Mouse (Mus musculus) thymus, postnatal 14 days (tissue): ENCODE results near the gene Slc1a3.

Experiments used
- DNase-seq: peaks from one replicate; pipeline ENCODE4 v3.0.0; 2021

The Slc1a3 gene

DNA sequence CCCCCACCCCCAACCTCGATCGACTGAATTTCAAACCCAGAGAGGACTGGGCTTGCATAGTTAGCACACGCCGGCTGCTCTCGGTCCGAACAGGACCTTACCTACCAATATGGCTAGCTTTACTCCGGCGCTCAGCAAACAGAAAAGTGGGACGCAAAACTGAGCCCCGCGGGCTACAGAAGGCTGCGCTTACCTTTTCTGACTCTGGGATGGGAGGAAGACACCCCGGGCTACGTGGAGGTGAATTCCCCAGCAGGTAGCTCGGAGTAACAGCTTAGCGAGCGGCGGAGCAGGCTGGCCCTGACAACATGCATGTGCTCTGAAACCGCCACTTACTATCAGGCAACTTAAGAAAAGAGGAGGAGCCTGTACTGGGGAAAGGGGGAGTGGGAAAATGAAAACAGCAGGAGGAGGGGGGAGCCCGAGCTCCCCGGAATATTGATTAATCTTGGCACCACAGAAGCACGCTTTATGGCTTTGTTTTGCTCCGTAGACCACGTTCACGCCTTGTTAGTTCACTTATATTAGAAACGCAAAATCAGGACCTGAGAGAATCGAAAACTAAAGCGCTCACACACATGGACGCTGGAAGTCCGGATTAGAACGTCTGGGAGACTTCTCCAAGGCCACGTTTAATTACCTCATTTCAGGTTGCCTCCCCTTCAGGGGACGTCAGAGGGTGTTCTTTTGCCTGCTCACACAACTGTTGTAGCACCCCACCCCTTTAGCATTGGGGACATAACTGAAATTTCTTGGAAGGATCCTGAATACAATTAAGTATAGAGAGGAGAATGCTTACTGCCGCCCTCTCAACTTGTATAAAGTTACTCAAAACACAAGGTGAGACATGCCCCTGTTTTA, at the start of gene Slc1a3:
Slc1a3 (minus strand) TSS at position 619 of the 861 bp plus-strand sequence.
- peak; percentile 23 for DNase-seq

DNA sequence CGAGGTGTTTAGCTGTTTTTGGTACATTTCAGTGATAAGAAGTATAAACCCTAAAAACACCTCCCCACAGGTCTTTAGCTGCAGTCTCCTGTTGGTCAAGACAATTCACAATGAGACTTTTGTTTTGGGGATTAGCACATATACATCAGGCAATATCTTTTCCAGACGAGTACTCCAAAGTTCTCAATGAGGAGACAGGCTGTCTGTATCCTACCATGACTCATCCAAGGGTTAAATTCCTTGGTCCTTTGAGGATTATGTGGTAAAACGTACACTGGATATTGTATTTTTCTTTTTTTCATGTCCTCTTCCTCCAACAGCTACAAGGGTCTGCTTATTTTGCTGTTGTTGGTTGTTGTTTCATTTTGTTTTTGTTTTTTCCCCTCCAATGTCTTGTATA, 48.5 kb upstream of the Slc1a3 start:
- no peak for DNase-seq

DNA sequence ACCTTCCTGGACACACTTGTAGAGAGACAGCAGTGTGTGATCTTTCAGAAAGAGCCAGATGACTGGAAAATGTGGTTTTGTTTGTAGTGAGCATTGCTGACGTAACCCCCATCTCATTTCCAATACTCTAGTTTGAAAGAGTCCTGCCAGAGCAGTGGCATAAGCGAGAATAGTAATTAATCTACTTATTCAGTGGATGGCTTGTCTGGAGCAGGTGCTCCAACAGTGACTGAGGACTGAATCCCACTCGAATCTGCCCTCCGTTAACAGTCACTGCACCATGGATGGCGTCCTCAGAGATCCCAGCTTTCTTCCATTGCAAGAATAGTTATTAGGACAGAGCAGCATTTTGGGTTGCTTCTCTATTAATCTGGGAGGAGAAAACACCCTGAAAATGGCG, 45.9 kb upstream of the Slc1a3 start:
- DNase-seq, result no peak

DNA sequence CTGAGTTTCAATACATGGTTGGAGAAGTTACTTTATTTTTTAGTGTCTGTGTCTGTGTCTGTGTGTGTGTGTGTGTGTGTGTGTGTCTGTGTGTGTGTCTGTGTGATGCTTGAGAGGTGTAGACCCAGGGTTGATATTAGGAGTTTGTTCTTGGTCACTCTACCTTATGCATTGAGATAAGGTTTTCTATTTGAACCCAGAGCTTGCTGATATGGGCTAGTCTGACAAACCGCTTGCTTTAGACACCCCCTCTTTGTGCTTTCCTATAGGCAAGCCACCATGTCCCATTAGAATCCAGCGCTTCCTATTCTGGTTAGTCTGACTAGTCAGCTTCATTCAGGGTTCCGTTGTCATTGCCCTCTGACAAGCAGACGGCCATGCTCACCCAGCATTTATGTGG, 39.2 kb upstream of the Slc1a3 start:
- no peak for DNase-seq

DNA sequence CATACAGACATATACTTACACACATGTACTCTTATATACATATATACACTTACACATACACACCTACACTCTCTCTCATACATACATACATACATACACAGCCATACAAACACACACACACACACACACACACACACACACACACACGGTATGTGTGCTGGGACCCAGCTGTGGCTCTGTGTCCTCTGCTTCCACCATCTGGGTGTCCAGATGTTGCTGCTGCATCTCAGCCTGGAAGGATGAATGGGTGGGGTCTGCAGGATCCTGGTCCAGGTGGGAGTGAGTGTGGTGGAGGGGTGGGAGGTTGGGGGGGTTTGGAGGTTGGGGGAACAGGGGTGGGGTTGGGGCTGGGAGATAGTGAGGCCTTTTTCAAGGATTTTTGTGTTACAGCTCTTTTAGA, 38.2 kb upstream of the Slc1a3 start:
- no peak for DNase-seq

DNA sequence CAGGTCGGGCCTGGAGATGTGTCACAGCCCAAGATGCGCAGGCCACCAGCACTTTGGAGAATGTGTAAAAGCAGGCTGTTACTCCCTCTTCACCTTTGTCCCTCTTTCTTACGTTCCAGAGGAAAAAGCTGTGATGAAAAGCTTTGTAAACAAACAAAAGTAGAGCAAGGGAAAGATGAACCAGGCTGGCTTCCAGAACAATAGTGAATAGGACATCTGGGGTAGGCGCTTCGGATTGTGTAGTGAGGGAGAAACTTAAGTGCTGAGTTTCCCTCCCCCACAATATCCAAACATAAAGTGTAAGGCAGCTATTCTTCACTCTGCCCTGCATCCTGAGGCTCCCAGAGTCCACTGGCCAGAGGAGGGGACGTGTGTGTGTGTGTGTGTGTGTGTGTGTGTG, 31.0 kb upstream of the Slc1a3 start:
- DNase-seq, result no peak

DNA sequence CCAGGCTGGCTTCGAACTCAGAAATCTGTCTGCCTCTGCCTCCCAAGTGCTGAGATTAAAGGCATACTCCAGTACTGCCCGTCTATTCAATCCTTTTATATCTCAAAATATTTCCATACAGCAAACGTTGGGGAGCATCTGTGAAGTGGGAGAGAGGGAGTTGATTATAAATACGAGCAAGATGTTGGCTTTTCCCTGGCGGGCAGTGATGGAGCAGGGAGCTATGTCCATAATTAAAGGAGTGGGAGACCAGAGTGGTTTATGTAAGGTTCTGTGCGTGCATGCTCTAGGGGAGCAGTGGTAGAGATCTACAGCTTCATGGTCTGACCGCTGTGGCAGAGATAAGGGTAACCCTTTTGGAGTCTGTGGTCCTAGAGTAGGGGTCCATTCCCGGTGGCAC, 30.2 kb upstream of the Slc1a3 start:
- DNase-seq, result no peak

DNA sequence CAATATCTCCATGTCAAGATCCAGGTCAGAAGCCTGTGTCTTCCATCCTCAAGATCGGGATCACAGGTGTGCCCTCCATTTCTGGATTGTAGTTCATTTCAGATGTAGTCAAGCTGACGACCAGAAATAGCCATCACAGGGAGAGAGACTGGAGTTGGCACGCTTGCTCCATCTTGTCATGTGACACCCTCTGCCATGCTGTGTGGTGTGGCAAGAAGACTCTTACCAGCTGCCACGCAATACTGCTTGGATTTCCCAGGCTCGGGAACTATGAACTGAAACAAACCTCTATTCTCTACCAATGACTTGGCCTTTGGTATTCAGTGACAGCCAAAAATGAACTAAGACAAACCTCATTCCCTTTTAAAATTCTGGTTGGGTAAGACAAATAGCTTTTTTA, 27.6 kb upstream of the Slc1a3 start:
- no peak for DNase-seq

DNA sequence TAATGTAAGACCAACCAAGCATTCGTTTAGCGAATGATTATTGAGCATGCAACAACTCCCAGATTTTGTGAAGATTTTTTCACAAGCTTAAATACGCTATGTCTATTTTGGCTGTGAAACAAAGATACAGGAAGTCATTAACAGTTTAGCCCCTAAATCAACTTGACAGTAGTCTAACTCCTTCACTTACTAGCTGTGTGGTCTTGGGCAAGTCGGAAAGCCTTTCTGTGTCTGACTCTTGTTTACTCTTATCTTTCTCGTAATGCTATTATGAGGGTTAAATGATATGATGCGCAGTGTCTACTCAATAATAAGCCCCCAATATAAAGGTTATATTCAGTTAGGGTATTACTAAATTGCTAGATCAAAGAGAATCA, 23.8 kb upstream of the Slc1a3 start:
- no peak for DNase-seq

DNA sequence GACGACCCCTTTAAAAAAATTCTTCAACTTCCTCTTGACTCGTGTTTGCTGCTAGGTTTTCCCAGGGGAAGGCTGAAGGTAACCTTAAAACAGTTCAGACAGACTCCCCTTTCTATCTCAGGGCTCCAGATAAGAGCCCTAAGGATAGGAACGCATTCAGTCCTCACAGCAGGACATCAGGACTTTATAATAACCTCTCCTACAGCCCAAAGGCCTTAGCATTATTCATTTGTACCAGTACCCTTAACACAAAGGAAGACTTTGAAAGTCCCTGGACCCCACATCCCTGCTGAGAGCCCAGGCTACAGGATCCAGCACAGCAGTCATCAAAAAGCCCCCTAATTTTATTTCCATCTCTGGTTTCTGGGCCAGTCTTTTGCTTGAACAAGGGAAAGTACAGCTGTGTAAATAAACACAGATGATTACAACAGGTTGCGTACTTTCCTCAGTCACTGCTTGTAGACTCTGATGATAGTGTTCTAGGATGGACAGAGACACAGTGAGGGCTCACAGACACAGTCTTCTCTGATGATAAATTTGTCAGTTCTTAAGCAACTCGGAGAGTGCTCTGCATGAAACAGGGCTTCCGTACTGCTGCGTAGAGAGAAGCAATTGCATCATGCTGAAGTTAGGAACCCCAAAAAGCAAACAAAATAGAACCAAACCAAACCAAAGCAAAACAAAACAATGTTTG, 23.3 kb upstream of the Slc1a3 start:
- DNase-seq, result no peak

DNA sequence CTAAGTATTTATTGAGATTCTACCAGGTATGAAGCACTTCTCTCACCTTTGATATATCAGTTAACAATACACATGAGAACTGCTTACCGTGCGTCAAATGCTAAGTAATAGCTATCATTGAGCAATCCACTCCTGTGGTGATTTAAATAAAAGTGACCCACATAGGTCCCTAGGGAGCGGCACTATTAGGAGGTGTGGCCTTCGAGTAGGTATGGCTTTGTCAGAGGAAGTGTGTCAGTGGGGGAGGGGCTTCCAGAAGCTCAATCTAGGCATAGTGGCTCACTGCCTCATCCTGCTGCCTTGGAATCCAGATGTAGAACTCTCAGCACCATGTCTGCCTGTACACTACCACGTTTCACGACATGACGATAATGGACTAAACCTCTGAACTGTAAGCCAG, 18.3 kb upstream of the Slc1a3 start:
- DNase-seq, result no peak

DNA sequence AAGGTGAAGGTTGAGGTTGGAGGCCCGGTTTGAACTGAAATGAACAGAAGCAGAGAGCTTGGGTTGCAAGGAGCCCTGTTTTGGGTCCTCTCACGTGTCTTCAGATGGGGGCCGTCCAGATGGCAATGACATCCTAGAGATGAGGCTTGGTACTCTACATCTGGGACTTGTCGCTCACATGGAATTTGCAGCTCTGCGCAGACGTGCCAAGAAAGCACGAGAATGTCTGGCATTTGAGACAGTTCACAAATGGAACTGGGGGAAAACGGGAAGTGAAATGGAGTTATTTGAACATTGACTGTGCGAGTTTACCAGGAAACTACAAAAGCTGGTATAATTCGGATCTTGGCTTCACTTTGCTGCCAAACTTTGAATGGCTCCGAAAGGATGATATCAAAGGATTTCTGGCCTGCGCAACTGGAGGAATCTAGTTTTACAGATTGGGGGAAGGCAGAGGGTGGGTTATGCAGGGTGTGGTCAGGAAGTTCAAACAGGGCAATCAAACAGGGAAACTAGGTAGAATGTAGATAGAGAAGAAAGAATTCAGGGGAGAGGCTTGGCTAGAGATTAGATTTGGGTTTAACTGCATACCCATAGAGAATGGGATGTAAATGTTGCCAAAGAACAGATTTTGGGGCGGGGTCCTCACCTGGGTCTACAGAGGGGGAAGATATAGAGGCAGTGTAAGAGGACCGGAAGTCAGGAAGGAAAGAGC, 12.0 kb upstream of the Slc1a3 start:
- DNase-seq, result no peak

DNA sequence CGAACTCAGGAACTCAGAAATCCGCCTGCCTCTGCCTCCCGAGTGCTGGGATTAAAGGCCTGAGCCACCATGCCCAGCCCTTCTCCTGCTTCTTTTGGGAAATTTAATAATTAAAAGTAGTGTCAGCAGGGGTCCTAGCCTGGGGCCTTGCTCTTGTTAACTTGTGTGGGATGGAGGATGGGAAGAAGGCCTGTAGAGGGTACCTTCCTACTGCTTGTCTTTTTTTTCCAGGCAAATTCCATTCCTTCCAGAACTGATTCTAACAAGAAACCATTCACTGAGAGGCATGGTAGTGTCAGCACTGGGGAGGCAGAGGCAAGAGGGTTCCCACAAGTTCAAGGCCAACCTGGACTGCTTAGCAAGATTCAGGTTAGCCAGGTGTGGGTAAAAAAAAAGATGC, 11.2 kb upstream of the Slc1a3 start:
- no peak for DNase-seq

DNA sequence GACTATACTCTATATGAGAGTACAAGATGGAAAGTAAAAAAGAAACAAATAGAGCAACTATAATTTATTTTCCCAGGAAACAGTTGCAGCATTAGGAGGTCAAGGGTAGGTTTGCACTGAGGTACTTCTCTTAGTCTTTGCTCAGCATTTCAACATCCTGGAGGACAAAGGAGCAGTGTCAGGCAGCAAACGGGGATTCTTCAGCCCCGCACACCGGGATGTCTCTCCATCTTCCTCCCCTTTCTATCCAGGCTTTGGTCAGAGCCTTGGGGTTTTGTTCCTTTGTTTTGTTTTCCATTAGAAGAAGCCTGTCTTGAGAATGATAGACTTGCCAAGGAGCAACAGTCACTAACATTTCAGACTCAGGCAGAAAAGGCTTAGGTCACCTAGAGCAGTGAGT, 10.4 kb upstream of the Slc1a3 start:
- no peak for DNase-seq

DNA sequence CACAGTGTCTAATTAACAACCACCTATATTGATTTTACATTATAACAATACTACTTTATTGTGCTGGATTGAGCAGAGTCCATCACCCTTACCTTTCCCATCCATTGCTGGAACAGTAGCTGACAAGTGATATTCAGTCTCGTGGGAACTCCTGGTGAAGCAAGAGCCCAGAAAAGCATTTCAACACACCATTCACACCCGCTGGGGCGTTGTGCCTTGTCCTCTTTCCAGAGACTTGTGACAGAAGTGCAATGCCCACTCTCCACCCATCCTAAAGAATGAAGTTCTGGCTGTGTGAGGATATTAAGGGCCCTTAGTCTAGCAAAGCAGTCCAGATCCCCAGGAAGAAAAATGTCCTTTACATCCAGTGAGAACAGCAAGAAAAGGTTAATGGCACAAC, 7.9 kb upstream of the Slc1a3 start:
- no peak for DNase-seq

DNA sequence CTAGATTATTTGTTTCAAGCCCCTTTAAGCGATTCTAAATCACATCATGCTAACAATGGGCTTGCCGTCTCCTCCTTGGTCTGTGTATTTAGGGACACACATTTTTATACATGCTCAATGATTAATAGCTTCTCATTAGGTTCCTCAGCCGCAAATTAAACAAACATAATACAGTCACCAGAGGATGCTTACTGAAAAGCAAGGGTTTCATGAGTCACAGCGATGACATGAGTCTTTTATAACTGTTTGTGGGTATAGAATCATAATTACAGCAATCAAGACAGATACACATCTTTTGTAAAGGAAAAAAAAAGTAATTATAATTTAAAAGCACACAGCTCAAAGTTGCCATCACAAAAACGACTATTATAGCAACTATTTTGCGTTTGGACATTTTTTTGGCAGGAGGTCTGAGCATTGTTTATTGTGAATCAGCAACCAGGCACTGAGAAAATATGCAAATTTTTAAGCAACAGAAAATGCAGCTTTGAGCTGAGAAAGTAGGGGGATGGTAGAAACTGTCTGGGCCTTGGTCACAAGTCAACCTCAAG, 6.5 kb upstream of the Slc1a3 start:
- DNase-seq, result no peak

DNA sequence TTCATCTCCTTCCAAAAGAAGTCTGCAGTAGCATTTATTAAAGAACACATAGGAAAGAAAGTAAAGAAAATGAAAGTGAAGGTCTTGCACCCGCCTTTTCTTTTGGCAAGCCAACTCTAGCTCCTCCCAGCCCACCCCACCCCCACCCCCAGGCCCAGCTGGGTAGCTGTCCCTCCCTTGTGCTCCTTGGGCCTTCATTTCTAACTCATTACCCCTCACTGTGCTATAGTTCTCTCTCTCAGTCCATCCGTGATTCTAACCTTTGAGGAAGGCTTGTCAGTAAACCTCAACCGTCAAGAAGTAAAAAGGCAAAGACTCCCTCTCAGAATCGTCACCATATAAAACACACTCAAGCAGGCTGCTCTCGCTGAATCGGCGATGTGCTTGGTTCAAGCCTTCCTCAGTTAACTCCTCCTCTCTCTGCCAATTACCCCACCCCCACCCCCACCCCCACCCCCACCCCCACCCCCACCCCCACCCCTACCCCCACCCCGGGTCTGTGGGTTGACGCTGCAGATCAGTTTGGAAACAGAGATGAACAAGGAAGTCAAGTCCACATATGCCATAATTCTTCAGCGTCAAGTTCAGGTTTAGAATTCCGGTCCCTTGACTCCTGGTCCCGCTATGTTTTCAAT, 5.9 kb upstream of the Slc1a3 start:
- no peak for DNase-seq

DNA sequence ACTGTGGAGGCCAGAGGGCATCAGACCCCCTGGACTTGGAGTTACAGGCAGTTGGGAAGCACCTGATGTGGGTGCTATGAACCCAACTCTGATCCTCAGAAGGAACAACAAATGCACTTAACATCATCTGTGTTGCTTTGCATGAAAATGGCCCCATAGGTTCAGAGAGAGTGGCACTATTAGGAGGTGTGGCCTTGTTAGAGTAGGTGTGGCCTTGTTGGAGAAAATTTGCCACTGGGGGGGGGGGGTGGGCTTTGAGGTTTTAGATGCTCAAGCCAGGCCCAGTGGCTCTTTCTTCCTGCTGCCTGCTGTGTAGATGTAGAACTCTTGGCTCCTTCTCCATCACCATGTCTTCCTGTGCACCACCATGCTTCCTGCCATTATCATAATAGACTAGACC, 5.1 kb upstream of the Slc1a3 start:
- DNase-seq, result no peak

DNA sequence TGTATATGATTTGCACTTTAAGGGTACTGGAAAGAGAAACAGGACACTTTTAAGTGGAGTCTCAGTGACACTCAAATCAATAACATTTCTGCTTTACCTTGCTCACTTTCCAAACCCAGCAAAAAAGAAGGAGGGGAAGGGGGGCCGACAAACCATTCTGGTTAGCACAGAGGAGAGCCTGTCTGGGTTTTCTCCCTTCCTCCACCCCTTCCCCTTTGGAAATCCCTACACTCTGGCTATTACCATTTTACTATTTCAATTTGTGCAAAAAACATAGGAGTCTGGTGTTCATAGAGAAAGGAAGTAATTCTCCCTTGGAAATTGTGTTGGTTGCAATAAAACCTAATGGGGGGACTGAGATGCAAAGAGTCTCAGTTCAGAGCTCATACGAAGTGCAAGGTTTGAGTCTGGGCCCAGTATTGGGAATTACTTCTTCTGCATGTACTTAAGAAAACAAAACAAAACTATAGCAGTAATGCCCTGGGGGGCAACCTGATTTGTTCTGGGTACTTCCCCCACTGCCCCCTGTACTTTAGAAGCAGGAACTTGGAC, 1.9 kb upstream of the Slc1a3 start:
- no peak for DNase-seq

DNA sequence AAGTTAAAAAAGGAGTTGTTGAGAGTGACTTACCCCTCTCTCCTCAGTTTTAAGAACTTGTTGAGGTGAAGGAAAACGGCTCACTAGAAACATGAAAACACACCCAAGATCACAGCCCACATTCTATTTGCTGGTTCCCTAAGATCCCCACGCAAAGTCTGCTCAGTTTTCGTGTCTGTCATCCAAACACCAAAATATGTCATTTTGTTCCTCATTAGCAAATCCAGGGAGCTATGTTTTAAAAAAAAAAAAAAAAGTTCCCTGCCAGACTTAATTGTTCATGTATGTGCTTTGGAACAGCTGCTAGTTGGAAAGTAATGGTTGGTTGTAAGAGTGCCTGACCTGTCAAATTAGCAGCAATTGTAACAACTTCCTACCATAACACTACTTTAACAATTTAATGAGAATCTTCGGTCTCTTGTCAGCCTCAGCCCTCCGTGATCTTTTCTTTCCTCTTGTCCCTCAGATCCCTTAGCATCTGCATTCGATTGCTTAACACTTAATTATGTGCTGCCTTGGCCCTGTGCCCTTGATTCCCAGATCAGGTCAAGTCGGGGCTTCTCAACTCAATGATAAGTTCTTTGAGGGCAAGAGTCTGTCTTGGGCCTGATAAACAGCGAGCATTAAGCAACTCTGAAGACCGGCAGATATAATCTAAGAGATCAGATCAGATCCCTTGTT, 1.2 kb upstream of the Slc1a3 start:
- no peak for DNase-seq

DNA sequence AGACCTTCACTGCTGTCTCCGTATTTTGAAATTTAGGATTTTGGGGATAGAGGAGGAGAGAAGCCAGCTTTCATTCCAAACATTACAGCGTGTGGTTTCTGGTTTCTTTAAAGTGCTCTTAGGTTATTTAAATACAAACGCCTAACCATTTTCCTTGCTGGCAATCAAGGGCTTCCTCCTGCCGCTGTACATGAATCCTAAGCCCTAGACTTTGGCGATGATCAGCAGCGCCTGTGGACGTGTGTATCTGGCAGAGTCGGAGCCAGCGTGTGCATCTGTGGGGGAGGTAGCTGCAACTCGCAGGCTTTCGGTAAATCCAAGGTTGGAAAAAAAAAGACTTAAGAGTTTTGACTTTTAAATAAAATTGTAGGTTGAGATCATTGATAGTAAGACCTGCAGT, 986 bp downstream of the Slc1a3 start:
- no peak for DNase-seq

DNA sequence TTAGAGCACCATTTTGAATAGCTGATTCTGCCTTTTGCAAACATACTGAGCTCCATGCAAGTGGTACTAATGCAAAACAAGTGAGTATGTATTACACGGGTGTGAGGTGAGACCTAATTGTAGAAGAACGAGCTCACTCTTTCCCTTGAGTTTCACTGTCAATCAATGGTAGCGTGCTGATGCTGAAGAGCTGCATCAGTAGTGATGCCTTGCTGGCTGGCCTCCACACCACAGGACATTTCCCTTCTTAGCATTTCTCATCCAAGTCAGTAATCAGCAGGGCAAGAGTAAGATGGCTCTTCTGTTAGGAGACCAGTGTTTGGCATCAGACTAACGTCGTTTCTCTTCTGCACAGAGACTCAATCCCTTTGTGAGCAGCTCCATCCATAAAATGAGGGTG, 4.0 kb downstream of the Slc1a3 start:
- no peak for DNase-seq
